Mouse (Mus musculus) erythroblast, embryonic 14.5 days (primary cell): ENCODE results near the gene Psmb8.

Source experiments
- GATA1 ChIP-seq: IDR thresholded peaks from 2 replicates; pipeline ENCODE4 v1.6.1; 2012; ENCODE audit warnings: low read length, inconsistent platforms, mixed read lengths
- TAL1 ChIP-seq: IDR thresholded peaks from 3 replicates; pipeline ENCODE4 v1.6.1; 2012; ENCODE audit warnings: low read length, inconsistent platforms, mixed read lengths

DNA sequence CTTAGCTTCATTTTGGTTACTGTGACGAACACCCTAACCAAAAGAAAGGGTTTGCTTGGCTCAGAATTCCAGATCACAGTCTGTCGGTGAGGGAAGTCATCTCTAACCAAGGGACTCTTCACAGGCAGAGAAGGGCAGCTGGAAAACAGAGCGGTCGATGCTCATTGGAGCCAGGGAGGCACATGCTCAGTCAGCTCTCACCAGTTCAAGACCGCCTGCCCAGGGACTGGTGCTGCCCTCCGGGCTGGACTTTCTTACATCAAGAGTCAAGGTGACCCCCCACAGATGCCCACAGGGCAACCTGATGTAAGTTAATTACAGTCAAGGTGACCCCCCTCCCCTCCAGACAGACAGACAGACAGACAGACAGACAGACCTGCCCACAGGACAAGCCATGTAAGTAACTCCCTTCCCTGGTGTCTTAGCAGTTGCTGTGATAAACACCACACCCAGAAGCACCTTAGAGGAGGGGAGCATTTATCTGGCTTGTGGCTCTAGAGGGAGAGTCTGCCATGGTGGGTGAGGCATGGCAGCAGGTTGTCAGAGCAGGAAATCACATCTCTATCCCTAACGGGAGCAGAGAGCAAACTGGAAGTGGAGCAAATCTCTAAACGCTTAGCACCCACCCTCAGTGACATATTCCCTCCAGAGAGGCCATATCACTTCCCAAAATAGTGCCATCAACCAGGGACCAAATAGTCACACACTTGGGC is 19.9 kb downstream of the Psmb8 start:
- TF ChIP-seq TAL1 (no peak), GATA1 (no peak)
